Mouse (Mus musculus) gonadal fat pad, adult 2 months (tissue): ENCODE measurements around the gene Slc35e2. TPM values are rescaled to one million over a fixed set of nuclear protein-coding genes. Genes with fewer than 3 reads are reported as not detected.
"Not testable (repeated sequence)": the region's sequence is repeated elsewhere in the genome, so short reads cannot be mapped to it uniquely, and the experiment has no call there.

ENCODE experiments used
- DNase-seq: peaks from one replicate; pipeline ENCODE4 v3.0.0-alpha.2; 2012; ENCODE audit warnings: low read depth
- polyA plus RNA-seq: library from polyadenylated mRNA; depleted of rRNA; stranded (reverse); fragments of >200 nt; gene quantifications from 2 replicates; pipeline ENCODE4 v1.2.3, GENCODE M21; 2012

Slc35e2 gene
- polyA plus RNA-seq, 1 experiment: 29.2 TPM

DNA sequence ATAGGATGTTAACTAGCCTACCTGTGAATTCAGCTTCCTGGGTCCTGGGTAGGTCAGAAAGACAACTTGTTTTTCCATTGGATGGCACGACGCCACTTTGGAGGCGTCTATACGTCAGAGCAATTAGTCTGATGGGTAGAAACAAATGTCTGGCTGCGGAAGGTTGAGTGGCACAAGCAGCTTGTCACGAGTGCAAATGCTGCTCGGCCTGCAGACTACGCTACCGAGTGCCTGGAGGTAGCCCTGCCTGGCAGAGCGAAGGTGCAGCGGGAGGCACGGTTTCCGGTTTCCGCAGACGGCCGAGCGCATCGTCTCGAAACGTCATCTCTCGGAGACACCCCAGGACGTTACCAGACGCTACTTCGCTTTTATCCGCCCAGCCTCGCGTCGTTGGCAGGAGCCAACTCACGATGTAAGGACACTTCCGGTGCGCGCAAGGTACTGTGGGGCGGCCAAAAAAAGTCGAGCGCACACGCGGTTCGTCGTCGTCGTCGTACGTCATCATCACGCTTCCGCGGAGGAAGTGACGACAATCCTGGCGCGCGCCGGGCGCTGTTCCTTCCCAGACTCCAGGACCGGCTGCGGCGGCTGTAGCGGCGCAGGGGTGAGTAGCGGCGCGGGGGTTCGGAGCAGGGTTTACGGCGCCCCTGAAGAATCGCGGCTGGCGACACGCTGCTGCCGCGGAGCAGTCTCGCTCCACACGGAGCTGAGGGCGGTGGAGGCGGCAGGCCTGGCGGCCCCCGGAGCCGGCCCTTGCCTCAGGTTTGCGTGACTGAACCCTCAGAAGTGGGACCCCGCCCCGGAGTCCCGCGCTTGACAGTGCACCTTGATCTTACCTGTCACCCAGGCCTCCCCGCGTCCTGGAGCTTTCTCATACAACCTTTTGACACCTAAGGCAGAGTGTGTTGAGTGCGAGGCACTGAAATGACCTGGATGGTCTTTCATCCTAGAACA, 23.4 kb downstream of the Slc35e2 start, which contains the start of gene Cdk11b:
Gene Cdk11b, plus strand, starts transcription at position 517 of the 954 bp plus-strand sequence.
- peak; percentile 79 for DNase-seq

DNA sequence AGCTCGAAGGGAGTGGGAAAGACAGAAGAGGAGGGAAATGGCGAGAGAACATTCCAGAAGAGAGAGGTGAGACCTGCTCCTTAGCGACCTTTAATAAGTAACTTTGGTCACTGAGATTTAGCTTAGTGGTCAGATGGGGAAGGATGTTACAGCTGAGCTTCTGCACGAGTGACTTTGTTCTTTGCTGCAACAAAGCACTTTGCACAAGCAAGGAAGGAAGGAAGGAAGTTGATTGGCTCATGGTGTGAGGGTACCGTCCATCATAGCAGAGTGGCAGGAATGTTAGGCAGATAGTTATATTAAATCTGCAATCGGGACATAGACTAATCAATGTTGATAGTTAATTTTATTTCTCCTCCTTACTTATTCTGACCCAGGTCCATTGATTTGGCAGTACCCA, 29.1 kb downstream of the Slc35e2 start:
- DNase-seq: no peak

DNA sequence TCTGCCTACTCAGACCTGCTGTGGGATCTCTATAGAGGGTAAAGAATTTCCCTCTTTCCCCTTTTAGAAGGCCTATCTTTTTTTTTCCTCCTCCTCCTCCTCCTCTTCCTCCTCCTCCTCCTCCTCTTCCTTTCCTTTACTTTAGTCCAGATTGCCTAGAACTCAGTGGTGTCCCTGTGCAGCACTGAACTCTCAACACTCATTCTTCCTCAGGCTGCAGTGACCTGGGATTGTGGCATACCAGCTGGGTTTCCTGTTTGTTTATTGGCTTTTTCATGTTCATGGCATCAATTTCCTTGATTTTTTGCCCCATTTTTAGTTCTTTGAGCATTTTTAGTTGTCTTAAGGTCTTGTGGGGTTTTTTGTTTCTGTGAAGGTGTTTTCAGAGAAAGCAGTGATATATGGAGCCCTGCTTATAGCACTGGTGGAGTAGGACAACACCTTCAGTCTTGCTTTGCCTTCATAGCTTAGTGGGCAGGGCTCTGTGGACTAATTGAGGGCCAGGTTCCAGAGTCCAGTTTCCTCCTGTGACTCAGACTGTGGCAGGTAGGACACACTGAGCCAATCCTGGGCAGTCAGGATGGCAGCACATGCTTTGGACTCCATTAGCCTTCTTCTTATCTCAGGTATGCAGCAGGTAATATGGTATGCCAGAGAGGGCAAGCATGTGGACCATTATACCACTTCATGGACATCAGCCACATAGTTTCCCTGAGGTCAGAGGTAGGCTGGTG, 34.7 kb downstream of the Slc35e2 start:
- DNase-seq: no peak

DNA sequence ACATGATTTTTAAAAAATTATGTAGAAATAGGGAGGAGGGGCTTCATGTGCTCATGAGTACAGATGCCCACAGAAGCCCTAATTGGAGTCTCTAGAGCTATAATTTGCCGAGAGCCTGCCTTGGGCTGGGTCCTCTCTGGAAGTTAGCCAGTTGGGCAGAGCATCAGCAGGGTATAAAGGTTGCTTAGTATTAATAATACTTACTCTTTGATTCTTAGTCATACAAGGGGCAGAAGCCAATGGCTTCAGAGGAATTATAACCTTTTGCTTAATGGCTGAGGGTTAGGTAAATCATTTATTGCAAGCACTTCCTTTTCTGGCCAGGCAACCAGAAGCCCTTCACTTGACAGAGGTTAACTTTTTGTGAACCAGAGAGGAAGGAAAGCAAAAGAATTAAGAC, 42.3 kb downstream of the Slc35e2 start:
- DNase-seq: no peak

DNA sequence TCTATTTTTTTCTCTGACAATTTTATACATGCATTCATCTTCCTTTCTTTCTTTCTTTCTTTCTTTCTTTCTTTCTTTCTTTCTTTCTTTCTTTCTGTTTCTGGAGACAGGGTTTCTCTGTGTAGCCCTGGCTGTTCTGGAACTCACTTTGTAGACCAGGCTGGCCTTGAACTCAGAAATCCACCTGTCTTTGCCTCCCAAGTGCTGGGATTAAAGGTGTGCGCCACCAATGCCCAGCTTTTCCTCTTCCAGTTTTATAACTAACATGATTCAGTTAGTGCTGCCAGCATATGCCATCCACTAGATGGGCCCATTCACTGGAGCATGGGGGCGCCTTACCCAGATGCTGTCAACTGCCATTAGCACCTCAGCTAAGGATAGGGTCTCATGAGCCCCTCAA, 44.1 kb downstream of the Slc35e2 start, which contains the start of gene Gm10563:
Gene Gm10563, minus strand, starts transcription at position 101 of the 400 bp plus-strand sequence.
- not testable (repeated sequence) for DNase-seq

DNA sequence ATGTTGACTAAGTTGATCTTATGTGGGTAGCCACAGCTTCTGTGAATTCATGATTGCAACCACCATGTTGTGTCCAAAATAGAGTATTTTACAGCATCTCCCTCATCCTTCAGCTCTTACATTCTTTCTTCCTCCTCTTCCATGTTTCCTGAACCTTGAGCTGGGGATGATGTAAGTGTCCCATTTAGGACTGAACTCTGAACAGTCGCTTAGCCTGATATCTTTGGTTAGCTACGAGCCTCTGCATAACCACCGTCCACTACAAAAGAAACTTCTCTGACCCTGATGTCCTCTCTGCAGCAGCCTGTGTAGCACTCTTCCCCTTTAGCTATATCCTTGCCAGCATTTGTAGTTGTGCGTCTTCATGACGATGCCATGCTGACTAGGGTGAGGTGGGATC, 44.5 kb downstream of the Slc35e2 start:
- DNase-seq: no peak

DNA sequence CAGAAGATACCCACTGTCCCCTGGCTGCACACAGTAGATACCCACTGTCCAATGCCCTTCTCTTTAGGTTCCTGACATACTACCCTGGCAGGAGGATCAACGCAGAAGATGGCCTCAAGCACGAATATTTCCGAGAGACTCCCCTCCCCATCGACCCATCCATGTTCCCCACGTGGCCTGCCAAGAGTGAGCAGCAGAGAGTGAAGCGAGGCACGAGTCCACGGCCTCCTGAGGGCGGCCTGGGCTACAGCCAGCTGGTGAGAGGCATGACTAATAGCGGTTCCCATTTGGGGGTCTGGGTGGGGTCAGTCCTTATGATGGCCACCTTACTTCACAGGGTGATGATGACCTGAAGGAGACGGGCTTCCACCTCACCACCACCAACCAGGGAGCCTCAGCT, 48.1 kb downstream of the Slc35e2 start:
- DNase-seq: no peak

DNA sequence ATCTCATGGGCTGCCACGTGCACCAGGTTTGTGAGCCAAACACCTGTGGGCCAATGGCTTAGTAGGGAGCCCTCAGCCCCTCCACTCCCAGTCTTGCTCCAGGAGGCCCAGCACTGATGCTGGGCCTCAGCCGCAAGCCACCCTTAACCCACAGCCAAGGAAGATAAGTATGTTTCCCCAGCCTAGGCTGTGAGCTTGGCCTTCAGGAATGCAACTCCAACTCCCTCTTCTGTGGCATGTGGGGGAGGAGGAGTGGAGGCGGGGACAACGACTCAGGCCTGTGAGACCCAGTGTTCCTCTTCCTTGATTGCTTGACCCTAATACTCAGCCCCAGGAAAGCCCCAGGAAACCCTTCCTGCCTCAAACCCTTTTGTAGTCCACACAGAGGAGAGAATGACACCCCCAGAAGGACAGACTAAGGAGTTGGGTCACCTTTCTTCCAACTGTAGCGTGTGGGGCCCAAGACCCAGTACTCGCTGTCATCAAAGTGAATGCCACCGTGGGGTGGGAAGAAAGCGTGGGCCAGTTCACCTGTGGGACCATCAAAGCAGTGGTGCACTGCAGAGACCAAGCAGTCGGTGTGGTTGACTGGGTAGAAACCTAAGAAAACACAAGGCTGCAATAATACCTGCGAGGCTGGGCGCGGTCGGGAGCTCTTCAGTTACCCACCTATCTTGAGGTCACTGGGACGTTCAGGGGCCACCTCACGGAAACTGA, 50.5 kb downstream of the Slc35e2 start:
- DNase-seq: no peak

DNA sequence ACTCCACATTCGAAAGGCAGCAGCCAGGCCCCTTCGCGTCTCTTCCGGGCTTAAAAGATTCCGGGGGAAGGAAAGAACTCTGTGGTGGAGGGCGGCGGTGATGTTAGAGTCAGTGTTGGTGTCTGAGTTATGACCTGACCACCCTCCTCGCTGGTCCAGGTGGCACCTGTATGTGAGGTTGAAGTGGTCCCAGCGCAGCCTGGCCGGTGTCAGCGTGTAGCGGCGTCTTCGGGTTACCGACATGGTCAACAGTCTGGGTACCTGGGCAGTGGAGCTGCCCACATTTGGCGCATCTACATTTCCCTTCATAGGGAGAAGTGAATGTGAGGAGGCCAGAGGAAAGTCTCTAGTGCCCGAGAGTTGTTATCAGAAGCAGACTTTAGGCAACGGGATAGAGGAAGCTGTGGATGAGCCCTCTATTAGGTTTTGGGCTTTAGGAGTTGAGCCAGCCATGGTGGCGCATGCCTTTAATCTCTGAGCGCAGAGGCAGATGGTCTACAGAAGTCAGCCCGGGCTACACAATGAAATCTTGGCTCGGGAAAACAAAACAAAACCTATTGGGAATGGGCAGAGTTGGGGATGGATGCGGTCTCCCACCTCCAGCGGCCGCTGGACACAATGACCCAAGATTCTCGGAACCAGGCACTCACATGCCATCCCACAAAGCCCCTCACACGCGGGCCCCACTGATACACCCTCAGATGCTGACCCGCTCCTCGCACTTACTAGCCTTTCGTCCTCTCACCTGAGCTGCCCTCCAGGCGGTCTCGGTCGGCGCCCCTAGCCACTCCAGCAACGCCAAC, 51.3 kb downstream of the Slc35e2 start:
- no peak for DNase-seq

DNA sequence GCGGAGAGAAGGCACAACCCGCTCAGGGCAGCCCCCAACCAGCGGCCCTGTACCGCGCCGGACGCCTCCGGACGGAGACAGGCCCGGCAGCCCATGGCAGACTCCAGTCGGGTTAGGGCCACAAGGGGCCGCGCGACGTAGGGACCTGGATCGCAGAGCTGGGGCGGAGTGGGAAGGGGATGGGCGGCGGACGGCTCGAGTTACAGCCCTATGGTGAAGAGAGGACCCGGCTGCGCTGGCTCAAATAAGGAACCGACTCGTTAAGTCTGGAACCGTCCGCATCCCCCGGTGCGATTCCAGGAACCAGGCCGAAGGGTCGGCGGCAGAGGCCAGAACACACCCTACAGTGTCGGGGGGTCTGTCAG, 51.9 kb downstream of the Slc35e2 start, which contains the start of gene Mmp23:
Gene Mmp23, minus strand, starts transcription at position 299 of the 365 bp plus-strand sequence.
- no peak for DNase-seq

DNA sequence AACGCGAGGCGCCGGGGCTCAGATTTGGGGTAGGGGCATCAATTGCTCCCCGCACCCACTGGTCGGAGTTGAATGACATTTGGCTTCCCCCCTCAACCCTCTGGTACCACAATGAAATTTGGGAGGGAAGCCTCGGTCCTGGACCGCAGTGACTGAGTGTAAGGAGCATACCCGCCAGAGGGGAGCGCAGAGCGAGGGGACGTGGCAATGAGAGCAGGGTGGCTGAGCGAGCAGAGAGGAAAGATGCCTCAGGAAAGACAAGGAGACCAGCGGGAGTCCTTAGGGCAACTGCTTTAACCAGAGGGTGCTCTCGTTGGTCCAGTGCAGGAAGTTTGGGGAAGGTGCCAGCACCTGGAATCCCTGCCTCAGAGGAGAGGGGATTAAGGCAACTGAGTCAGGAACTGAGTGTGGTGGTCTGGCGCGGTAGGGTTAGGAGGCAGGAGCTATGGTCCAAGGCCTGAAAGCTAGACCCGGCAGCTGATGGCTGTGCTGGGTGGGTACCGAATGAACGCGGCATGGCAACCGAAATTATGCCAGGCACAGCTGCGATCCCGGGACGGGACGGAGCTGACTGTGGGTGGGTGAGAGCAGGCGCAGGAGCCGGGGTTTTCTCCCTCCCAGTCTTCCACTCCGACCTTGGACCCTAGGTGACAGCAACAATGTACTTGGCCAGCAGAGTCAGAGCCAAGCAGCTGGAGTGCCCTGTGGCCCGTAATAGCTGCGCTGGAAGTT, 52.4 kb downstream of the Slc35e2 start:
- no peak for DNase-seq

DNA sequence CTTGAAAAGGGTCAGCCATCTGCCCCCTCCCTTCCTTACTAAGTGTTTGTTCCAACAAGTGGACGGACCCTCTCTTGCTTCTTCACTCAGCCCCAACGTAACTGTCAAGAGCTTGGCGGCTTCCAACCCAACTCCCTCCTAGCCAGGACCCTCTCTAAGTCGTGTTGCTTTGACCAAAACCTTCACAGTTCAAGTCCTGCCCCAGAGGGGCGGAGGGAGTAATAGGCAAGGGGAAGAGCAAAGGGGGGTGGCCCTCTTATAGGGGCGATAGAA, 52.9 kb downstream of the Slc35e2 start:
- DNase-seq: no peak

DNA sequence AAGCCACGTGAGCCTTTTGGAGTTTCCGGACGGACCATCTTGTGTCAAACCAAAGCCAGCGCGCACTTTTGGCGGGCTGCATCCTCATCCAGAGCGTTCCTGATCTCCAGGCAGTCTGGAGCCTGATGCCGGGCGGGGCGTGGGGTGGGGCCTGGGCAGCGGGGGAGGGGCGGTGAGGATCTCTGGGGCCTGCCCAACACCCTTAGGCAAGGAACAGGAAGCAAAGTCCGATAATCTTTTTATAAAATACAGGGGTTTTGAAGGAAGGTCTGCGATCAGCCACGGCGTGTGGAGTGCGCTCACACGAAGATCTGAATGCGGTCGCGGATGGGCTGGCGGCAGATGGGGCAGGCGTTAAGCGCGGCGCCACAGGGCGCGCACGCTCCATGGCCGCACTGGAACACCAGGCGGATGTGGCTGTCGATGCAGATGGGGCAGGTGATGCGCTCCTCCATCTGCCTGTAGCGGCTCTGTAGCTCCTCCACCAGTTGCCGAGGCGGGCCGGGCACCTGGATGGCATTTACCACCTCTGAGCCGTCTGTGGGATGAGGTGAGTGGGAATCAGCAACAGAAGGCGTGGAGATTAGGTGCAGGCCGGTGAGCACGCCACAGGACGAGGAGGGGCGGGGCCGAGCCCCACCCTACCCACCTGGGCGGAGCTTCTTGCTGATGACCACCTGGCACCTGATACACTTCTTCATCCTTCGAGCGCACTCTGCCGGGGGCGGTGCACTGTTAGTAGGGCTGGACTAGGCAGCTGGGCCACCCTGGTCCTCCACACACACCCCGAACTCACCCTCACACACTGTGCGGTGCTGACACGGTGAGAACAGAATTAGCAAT, 53.5 kb downstream of the Slc35e2 start:
- no peak for DNase-seq

DNA sequence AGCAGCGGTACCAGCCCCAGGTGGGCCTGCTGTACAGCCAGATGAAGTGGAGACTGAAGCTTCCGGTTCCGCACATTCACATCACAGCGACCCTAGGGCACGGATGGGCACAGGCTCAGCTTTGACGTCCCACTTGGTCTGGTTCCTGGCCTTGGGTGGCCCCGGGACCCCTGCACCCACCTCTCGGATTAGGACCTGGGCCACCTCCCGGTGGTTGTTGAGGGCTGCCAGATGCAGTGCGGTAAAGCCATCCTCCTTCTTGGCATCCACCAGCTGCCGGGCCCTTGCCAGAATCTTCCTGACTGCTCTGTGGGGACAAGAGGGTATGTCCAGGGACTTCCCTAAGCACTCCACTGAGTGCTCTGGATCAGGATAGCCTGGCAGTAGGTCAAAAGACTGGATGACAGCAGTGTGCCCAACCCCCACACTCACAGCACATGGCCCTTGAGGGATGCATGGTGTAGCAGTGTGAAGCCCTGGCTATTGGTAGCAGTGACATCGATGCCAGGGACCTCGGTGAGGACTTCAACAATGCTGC, 55.1 kb downstream of the Slc35e2 start:
- DNase-seq: no peak

DNA sequence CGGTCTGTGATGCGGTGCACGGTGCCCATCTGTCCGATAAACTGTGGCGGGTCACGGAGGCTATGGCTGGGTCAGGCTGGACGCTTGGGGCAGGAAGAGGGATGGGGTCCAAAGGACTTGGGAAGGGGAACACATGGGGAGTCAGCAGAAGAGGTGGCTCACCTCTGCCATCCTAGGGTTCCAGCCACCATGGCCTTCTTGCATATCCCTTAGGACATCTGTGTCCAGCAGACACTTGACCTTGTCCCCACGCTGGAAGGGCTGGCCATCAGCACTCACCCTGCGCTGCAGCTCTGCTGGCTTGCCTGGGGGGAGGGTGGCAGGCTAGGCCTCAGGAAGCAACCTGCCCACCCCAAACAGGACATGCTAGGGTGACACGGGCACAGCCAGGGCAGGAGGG, 57.7 kb downstream of the Slc35e2 start:
- DNase-seq: no peak

DNA sequence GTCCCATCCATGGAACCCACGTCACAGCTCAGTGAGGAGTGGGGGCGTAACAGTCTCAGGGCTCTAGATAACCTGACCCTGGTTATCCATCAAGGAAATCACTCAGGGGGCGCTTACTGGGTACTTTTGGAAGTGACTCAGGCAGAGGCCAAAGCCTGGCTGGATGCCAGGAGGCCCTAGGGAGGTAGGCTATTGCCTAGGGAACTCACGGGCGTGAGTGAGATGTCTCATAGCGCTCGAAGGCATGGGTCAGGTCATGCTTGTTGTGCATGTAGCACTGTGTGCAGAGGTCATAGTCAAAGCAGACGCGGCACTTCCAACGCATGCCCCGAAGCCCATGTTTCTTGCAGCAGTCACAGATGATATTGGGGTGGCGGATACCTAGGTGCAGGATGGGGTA, 59.4 kb downstream of the Slc35e2 start:
- DNase-seq: no peak

DNA sequence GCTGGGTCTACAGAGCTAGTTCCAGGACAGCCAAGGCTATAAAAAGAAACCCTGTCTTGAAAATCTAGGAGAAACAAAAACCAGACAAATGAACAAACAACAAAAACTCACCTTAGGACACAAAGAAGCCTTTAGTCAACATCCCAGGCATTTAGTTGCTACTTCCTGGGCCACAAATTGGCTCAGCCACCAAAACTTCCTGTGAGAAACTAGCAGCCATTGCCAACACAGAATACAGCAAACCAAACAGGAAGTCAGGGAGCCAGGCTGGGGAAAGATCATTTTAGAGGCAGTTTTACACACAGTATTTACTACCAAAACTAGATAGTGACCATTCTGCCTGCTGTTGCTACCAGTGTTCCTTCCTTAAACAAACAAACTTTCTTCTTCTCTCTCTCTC, 65.7 kb downstream of the Slc35e2 start:
- DNase-seq: no peak

DNA sequence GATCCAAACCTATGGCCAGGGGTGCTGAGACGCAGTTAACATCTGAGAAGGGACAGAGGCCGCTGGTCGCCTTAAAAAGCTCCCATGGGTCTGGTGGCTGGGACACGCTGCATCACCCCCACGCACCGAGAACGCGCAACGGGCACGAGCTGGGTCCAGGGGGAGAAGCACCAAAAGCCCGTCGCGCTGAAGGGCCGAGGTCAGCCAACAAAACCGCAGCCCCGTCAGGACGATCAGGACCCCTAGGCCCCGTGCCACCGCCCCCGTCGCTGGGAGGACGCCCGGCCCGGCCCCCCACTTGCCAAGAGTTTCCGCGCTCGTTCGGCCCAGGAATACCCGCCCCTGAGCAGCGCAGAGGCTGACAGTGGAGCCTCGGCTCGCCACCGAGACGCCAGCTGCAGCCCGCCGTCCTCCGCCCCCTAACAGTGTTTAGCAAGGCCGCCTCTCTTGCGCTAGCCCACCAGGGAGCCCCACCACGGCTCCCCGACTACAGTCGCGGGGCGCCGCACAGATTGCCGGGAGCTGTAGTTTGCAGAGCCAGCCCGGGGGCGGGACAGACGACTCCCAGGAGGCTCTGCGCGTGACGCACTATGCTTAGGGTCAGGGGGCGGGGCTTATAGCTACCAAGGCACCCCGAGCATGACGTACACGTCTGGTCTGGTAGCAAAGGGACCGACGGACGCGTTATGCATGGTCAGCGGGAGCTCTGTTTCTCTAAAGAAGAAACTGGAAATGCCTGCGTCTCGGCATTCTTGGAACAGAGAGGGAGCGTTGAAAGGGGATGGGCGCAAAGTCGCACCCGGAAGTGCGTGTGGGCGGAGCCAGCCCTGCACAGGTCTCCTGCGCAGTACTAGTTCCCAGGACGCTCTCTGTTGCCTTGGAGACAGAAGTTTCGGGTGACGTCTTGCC, 67.7 kb downstream of the Slc35e2 start, which contains the start of gene Mib2:
Gene Mib2, minus strand, starts transcription at position 510 of the 909 bp plus-strand sequence.
- DNase-seq: peak; percentile 72
